Mouse (Mus musculus) c-Kit-positive CD71-negative TER-119-negative erythroid progenitor cells, embryonic 14.5 days (primary cell): ENCODE data around the gene Urgcp.
A peak's percentile ranks its signal among the peaks of the same experiment; 100 is the strongest.
"Not testable (repeated sequence)": the region's sequence is repeated elsewhere in the genome, so short reads cannot be mapped to it uniquely, and the experiment has no call there.

Source experiments
- DNase-seq: peaks from one replicate; pipeline ENCODE4 v3.0.0-alpha.2; 2013; ENCODE audit warnings: low read depth

Urgcp gene

GRCm38 (mm10) chr11:5761820-5762632 lies at the start of gene Urgcp:
Urgcp (minus strand) TSS chr11:5762376.
- DNase-seq = peak; percentile 87

- DNase-seq = not testable (repeated sequence)
Measured at GRCm38 (mm10) chr11:5809487-5809886, 47.3 kb upstream of the Urgcp start.

- no peak for DNase-seq
Measured at GRCm38 (mm10) chr11:5807956-5808355, 45.8 kb upstream of the Urgcp start.

GRCm38 (mm10) chr11:5805711-5806110 lies 43.5 kb upstream of the Urgcp start:
- no peak for DNase-seq

- no peak for DNase-seq
Measured at GRCm38 (mm10) chr11:5804174-5804573, 42.0 kb upstream of the Urgcp start.

- DNase-seq = no peak
Measured at GRCm38 (mm10) chr11:5803551-5803981, 41.4 kb upstream of the Urgcp start, which contains the start of gene Pgam2. Pgam2 (minus strand) TSS chr11:5803733.

- no peak for DNase-seq
Measured at GRCm38 (mm10) chr11:5802457-5803217, 40.5 kb upstream of the Urgcp start.

- DNase-seq = no peak
Measured at GRCm38 (mm10) chr11:5802005-5802404, 39.8 kb upstream of the Urgcp start.

GRCm38 (mm10) chr11:5801511-5801910 lies 39.3 kb upstream of the Urgcp start:
- no peak for DNase-seq

GRCm38 (mm10) chr11:5799621-5800490 lies 37.7 kb upstream of the Urgcp start:
- no peak for DNase-seq

GRCm38 (mm10) chr11:5797928-5798327 lies 35.8 kb upstream of the Urgcp start:
- no peak for DNase-seq

GRCm38 (mm10) chr11:5797371-5797770 lies 35.2 kb upstream of the Urgcp start:
- no peak for DNase-seq

- no peak for DNase-seq
Measured at GRCm38 (mm10) chr11:5796939-5797338, 34.8 kb upstream of the Urgcp start.

GRCm38 (mm10) chr11:5795706-5796105 lies 33.5 kb upstream of the Urgcp start:
- DNase-seq = no peak

GRCm38 (mm10) chr11:5795290-5795689 lies 33.1 kb upstream of the Urgcp start:
- DNase-seq = no peak

- no peak for DNase-seq
Measured at GRCm38 (mm10) chr11:5790431-5790830, 28.3 kb upstream of the Urgcp start.

GRCm38 (mm10) chr11:5789754-5790333 lies 27.7 kb upstream of the Urgcp start:
- DNase-seq = no peak

- no peak for DNase-seq
Measured at GRCm38 (mm10) chr11:5789071-5789753, 27.0 kb upstream of the Urgcp start.

GRCm38 (mm10) chr11:5788056-5789014 lies 26.2 kb upstream of the Urgcp start, which contains the start of gene Dbnl:
Dbnl (plus strand) TSS chr11:5788488.
- peak; percentile 97 for DNase-seq

- DNase-seq = no peak
Measured at GRCm38 (mm10) chr11:5787671-5788055, 25.5 kb upstream of the Urgcp start.
